Mouse (Mus musculus): ENCODE results near the gene Prim2.
A peak's percentile ranks its signal among the peaks of the same experiment; 100 is the strongest.
"Not testable (repeated sequence)": the region's sequence is repeated elsewhere in the genome, so short reads cannot be mapped to it uniquely, and the experiment has no call there.

The Prim2 gene

DNA sequence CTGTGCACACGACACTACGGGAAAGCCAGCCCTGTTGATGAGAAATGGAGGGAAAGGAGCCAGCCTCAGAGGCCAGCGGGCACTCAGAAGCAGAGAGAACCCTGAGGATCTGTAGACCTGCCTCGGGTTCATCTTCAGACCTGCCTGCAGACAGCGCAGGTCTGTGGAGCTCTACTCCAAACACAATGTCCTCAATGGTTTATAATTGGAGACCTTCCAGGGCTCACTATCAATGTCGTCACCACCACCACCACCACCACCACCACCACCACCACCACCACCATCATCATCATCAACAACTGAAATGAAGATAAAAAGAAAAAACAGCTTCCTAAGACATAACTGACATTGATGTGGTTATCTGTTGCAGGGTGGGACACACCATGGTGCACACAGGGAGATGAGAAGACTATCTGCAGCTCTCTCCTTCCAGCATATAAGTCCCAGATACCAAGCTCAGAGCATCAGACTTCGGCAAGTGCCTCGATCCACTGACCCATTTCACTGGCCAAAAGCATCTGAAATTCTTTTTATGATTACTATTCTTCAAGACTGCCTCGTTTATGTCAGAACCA lies 20.0 kb downstream of the Prim2 start:
- DNase-seq: no peak

DNA sequence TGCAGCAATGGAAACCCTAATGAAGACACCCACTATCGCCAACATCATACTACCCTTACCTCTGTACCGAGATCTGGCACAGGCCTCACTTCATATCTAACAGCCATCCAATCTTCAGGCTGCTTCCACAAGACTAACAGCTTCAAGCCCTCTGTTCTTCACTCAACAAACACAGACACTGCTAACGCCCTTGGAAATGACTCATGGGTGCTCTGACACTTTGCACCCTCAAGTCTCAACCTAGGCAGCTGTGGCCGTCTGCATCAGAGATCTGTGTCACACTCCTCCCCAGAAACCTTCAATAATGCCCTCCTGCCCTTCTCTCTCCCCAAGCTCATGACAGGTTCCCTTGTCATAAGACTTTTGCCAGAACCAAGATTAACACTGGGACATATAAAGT lies 20.6 kb downstream of the Prim2 start:
- no peak for DNase-seq

- DNase-seq: no peak
These were observed 21.9 kb downstream of the Prim2 start for GRCm38 (mm10) chr1:33647661-33648060.

DNA sequence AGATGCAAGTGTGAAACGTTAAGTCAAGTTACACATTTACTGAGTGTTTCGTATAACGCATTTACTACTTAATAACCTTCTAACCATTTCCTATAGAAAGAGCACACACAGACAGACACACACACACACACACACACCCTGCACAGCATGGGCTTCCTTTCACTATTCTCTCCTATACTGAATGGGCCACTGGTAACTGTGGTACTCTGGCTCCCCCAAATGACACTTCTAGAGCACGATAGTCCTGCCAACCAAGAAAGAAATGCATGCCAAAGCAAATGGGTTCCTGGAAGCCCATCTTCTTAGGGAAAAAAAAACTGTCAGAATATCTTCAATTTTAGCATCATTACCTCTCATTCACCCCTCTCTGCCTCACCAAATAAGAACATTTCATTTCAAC lies 22.4 kb downstream of the Prim2 start:
- DNase-seq: peak; percentile 22

GRCm38 (mm10) chr1:33645689-33646088 lies 23.9 kb downstream of the Prim2 start:
- no peak for DNase-seq

GRCm38 (mm10) chr1:33641139-33641538 lies 28.5 kb downstream of the Prim2 start:
- peak; percentile 84 for DNase-seq

- no peak for DNase-seq
These were observed 29.5 kb downstream of the Prim2 start for GRCm38 (mm10) chr1:33640089-33640488.

GRCm38 (mm10) chr1:33639234-33639633 lies 30.4 kb downstream of the Prim2 start:
- no peak for DNase-seq

- DNase-seq: no peak
These were observed 31.8 kb downstream of the Prim2 start for GRCm38 (mm10) chr1:33637827-33638226.

- DNase-seq: no peak
These were observed 33.0 kb downstream of the Prim2 start for GRCm38 (mm10) chr1:33636421-33637195.

GRCm38 (mm10) chr1:33631002-33631618 lies 38.5 kb downstream of the Prim2 start:
- DNase-seq: not testable (repeated sequence)

DNA sequence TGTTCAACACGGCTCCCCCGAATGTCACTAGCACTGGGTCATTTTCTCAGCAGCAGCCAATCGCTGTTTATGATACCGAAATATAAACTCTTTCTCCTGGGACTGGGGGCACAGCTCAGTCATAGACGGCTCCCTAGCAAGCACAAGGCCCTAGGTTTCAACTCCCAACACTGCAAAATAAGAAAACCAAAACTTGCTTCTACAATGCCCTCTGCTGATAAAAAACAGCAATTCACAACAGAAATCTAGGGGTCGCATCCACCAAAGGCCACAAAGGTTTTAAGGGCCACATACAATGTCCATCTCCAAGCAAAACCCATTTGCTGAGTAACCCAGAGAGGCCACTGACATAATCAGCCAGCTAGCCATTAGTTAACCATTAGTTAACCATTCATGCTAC lies 41.8 kb downstream of the Prim2 start:
- DNase-seq: no peak

DNA sequence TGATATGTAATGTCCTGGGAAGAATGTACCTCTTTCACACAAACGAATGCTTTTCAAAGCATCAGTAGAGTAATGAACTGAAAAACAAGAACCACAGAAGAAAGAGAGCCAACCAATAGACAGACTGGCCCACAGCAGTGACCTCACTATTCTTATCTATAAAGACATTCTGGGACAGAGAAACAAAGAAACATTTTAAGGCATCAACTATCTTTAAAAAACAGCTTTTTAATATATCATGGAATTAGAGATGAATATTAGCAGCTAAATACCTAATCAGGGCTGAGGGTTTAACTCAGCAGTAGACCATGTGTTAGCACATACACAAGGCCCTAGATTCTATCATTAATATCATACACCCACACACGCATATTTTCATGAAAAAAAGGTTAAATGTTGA lies 42.5 kb downstream of the Prim2 start:
- no peak for DNase-seq

GRCm38 (mm10) chr1:33624900-33625299 lies 44.7 kb downstream of the Prim2 start:
- no peak for DNase-seq

DNA sequence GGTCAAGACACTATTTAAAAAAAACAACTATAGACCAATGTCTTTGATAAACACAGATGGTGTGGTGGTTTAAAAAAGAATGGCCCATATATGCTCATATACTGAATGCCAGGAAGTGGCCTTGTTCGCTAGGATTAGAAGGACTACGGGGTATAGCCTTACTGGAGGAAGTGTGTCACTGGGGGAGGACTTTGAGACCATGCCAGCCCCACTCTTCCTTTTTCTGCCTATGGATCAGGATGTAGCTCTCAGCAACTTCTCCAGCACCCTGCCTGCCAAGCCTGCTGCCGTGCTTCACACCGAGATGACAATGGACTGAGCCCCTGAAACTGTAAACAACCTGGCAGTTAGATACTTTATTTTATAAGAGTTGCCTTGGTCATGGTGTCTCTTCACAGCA lies 45.2 kb downstream of the Prim2 start:
- no peak for DNase-seq

DNA sequence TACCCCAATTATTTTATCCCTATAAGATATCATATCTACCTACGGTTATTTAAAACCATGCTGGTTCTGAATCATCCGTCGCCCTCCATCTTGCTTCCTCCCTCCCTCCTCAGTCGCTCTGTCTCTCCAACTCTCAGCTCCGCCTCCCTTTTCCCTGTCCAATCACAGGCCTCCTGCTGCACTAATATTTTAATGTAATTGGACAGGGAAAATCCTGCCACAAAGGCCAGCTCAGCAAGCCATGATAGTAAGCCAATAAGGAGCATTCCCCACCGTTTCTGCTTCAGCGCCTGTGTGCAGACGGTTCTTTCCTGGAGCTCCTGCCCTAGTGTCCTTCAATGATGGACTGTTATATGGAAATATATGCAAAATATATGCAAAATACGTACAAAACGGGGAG lies 47.8 kb downstream of the Prim2 start:
- no peak for DNase-seq

GRCm38 (mm10) chr1:33620091-33620788 lies 49.4 kb downstream of the Prim2 start:
- no peak for DNase-seq

- DNase-seq: not testable (repeated sequence)
These were observed 53.0 kb downstream of the Prim2 start for GRCm38 (mm10) chr1:33616642-33617041.

- DNase-seq: no peak
These were observed 57.5 kb downstream of the Prim2 start for GRCm38 (mm10) chr1:33612100-33612499.

- no peak for DNase-seq
These were observed 59.4 kb downstream of the Prim2 start for GRCm38 (mm10) chr1:33610026-33610721.

GRCm38 (mm10) chr1:33608133-33608532 lies 61.5 kb downstream of the Prim2 start:
- no peak for DNase-seq

DNA sequence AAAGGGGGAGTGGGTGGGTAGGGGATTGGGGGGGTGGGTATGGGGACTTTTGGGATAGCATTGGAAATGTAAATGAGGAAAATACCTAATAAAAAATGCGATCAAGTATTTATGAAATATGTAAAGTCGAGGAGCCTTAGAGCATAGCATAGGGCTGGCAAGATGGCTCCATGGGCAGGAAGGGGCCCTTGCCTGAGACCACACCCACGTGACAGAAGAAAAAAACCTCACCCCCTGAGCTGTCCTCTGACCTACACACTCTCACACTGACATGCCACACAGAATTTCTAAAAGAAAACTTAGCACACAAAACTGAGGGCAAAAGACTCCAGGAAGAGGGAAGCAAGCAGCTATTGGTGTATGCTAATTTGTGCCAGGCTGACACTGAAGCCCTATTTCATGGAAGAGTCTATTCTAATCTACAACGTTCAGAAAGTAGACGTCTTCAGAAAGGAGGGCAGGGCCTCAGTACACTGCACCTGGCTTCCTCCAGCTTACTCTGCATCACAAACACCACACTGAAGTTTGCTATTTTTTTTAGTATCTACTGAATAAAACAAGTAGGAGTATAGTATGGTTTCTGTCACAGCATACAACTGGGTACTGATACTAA lies 65.4 kb downstream of the Prim2 start:
- no peak for DNase-seq

DNA sequence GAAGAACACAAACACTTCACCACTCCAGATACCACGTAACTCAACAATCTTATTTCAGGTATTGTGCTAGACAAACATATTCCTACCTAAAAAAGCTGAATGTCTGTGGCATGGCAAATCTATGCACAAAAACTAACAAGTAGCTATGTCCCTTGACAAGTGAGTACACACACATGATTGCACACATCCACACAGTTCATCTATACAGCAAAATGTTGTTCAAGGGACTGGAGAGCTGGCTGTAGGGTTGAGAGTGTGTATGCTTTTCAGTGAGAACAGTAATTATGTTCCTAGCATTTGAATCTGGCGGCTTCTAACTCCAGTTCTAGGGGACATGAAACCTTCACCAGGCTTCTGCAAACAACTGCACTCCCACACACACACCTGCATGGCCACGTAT lies 69.9 kb downstream of the Prim2 start:
- DNase-seq: no peak

Measured in right cerebral cortex, postnatal 4 days (tissue).